Mouse (Mus musculus): ENCODE measurements at regions not wholly inside any gene's neighbourhood (a gene's known extent, or its start where the extent isn't known, plus 50 kb on each side); places are given as distances from the start of the nearest gene placed in this dataset.

- TF ChIP-seq CTCF (IDR thresholded peaks at IDR 0.05; ENCODE audit: low read depth) (no peak), EP300 (IDR thresholded peaks at IDR 0.05; ENCODE audit: low read depth) (no peak)
Observed at GRCm38 (mm10) chr4:37507732-37508131, 556.2 kb upstream of the Lingo2 start.

Measured in liver, postnatal 0 days (tissue).